Mouse (Mus musculus) monocyte, adult 2 months (primary cell): ENCODE measurements around the gene Gnpat.
A peak's percentile ranks its signal among the peaks of the same experiment; 100 is the strongest.
"Not testable (repeated sequence)": the region's sequence is repeated elsewhere in the genome, so short reads cannot be mapped to it uniquely, and the experiment has no call there.

Experiments
- DNase-seq, 2 experiments: peaks; one replicate each; pipeline ENCODE4 v3.0.0; 2022; ENCODE audit warnings: low spot score in 2 of 2, low read depth in 1 of 2

Gene Gnpat

GRCm38 (mm10) chr8:124841775-124842174 lies 21.1 kb upstream of the Gnpat start:
- no peak for DNase-seq

DNA sequence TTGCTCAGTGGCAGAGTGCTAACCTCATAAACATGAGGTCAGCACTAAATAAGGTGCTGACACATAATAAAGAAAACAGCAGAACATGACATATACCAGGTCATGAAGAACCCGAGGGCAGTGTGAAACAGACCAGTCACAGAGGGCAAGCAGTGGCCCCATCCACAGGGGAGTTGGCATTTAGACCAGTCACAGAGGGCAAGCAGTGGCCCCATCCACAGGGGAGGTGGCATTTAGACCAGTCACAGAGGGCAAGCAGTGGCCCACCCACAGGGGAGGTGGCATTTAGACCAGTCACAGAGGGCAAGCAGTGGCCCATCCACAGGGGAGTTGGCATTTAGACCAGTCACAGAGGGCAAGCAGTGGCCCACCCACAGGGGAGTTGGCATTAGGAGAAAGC lies 19.9 kb upstream of the Gnpat start:
- not testable (repeated sequence) for DNase-seq

GRCm38 (mm10) chr8:124845131-124845530 lies 17.7 kb upstream of the Gnpat start:
- DNase-seq = no peak

DNA sequence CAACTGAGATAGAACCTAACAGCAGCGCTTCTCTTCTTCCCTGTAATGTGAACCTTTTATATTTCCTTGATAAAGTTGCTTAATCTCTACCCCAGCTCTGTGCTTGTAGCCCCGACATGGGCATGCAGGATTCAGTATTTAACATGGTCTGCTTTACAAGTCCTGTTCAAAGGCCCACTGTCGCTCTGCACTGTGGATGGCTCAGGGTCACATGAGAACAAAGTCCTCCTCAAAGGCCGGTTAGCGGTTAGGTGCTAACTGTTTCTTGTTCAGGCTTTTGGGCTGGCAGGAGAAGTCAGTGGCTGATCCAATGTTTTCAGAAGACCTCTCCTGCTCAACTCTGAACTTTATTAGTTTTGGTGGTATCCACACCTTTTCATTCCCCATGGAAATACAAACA lies 17.3 kb upstream of the Gnpat start:
- DNase-seq = no peak

DNA sequence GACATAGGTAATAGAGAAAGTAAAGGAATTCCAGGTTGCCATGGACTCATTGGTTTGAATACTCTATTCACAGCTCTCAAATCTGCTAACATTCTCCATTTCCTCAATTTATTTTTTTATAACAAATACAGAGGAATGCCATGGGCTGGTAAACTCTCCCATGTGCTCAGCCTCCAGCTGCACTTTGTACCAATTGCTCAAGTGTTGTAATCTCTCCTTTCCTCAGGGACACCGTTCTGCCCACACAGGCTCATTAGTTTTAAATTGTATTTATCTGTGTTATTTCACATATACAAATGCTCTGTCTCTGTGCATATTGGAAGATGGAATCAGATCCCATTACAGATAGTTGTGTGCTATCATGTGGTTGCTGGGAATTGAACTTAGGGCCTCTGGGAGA lies 9.3 kb upstream of the Gnpat start:
- DNase-seq = no peak

GRCm38 (mm10) chr8:124859466-124859865 lies 3.4 kb upstream of the Gnpat start:
- DNase-seq = no peak

- no peak for DNase-seq
These were observed 2.6 kb upstream of the Gnpat start for GRCm38 (mm10) chr8:124860188-124860587.

DNA sequence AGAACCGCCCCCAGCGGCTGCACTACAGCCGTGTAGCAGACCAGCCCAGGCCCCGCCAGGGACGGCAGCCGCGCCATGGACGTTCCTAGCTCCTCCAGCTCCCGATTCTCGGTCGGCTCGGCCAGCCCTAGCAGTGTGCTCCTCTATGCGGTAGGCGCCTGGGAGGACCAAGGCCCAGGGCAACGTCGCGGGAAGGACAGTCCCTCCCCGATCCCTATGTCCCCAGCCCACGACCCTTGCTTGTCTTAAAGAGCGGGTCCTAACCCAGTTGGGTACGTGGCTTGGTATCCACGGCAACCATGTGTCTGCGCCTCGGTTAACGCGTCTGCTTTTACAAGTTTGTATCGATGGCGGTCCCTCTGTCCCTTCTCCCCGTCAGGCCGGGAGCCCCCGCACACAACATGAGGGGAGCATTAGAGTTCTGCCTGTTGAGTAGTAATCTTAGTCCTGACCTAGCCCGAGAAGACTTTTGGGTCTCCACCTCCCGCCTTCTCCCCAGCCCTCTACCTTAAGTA lies 387 bp downstream of the Gnpat start:
- no peak for DNase-seq

DNA sequence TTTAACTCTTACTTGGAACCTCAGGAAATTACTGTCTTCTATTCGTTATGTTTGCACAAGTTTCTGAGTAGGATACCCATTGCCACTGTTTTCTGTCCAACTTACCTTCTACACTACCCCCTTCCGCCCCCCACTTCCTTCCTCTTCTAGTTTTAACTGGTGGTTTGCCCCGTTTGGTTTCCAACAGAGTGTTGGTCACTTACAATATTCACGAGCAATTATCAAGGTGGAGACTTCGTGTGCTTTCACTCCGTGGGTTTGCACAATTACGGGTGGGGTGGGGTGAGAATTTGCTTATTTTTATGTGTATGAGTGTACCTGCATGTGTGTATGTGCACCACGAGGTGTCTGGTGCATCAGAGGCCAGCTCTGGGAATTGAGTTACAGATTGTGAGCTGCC lies 896 bp downstream of the Gnpat start:
- DNase-seq = no peak

DNA sequence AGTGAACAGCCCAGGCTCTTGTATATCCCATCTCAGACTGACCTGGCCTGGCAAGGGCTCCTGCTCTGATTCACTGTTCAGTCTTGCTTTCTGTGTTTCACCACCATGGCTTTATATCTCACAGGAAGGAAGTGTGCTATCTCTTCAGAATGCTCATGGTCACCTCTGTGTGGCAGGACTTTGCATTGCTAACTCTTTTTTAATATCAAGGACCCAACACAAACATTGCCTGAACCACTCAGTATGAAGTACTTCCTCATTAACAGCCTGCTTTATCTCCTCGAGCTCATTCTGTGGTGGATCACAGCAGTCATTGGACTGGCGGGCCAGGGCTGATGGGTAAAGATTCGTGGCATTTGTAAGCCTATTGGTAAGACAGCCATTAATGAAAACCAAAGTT lies 3.8 kb downstream of the Gnpat start:
- no peak for DNase-seq

GRCm38 (mm10) chr8:124867126-124867525 lies 4.3 kb downstream of the Gnpat start:
- no peak for DNase-seq

DNA sequence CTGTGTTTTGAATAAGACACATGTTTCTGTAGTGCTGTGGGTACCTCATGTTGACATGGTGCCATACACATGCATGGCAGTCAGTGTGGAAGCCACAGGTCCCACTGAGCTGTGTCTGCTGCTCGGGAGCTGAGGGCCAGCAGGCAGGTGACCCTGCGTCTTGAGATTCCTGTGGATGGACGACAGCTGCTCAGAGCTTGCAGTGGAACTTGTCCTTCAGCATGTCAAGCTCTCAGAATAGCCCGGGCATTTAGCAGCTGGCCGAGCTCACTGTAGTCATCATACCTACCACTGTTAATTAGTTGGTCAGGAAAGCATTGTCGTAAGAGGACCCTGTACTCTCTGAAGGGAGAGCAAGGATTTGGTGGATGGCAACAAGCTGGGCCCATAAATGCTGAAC lies 6.9 kb downstream of the Gnpat start:
- no peak for DNase-seq

DNA sequence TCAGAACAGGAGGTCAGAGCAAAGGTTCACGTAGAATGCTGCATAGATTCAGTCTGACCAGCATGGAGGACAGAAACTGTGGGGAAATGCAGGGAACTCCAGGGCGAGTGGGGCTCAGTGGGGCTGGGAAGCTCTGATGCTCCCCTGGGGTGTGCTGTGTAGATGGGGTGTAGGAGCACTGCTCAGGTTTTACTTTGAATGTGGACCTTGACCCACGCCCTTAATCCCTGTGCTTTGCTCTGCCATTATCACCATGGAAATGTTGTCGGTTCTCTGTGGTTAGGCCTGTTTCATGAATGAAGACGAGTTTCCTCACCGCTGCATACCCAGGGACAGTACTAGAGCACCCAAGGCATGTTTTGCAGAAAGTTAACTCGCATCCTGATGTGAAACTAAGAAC lies 8.6 kb downstream of the Gnpat start:
- DNase-seq = no peak

GRCm38 (mm10) chr8:124872081-124872480 lies 9.2 kb downstream of the Gnpat start:
- DNase-seq = no peak

DNA sequence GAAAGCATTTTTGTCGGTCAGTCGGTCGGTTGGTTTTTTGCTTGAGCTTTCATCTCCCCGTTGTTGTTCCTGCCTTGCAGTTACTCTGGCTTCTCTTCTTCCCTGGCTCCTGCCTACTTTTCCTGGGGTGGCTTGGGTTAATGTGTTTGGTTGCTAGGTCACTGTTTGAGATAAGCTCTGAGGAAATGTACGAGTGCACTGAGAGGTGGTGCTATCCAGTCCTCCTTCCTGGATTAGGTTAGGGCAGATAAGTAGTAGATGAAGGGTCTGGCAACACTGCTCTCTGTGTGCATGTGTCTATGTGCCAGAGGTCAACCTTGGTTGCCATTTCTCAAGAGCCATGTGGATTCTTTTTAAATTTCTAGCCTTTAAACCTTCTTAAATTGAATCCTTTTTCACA lies 9.9 kb downstream of the Gnpat start:
- DNase-seq = no peak

DNA sequence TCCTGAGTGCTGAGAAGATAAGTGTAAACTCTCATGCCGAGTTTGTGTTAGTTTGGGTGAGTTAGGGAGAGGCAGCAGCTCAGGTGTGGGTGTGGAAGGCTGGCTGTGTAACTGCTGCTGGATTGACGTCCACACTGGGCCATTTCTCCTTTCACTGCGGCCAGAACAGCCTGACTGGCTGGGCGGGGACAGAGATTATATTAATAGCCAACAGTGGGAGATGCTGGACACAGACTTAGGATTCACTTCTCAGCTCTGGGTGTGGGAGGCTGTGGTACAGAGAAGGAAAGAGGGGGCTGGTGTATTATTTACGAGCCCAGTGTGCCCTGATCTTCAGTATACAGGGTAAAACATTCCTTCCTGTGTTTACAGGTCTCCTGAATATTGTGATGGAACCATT lies 15.3 kb downstream of the Gnpat start:
- DNase-seq = no peak

GRCm38 (mm10) chr8:124878946-124879526 lies 16.2 kb downstream of the Gnpat start:
- DNase-seq = no peak

DNA sequence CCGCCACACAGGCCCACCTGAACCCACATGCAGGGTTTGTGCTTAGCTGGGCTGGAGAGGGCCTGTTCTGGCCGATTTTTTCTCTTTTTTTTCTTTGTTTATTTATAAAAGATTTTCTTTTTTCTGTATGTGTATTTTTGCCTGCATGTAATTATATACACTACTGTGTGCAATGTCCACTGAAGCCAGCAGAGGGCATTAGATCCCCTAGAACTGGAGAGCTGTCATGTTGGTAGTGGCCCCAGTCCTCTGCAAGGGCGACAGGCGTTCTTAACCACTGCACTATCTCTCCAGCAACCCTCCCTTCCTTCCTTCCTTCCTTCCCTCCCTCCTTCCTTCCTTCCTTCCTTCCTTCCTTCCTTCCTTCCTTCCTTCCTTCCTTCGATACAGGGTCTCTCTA lies 25.6 kb downstream of the Gnpat start:
- no peak for DNase-seq

DNA sequence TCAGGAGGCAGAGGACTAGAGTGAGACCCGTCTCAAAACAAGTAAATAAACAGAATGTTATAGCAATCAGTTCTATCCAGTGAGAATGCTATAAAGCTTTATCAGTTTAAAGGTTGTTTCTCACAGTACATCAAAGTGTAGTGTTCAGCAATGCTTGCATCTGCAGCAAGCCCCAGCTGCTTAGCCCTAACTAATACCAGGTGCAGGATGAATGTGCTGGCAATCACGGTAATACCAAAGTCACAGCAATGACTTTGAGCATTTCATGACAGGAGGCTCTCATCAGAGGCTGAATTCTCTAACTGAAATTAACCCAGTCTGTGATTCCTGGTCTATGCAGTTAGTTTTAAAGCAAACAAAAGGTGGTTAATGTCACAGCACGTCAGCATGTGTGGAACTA lies 29.8 kb downstream of the Gnpat start:
- no peak for DNase-seq

DNA sequence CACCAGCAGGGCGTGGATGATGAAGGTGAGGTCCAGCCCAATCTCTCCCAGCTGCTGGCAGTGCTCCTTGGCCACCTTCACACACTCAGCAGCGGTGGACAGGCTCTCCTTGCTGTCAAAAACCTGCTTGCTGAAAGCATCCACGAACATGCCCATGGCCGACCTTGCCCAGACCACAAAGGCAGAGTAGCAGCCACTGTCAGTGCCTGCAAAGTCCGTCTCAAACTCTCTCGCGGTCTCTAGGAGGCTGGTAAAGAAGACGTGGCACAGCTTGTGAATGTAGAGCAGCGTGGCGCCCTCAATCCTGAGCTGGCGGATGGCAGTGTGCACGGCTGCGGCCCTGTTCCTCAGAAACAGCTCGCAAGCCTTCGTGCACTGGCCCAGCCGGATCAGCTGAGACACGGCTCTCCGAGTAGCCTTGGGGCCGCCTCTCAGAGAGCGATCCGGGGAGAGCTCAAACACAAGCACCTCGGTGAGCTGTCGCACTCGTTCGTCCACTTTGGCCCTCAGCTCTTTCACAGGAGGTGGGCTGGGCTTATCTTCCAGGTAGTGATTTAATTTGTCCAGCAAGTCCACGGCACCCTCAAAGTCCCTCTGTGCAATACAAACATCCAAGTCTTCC lies 33.3 kb downstream of the Gnpat start:
- no peak for DNase-seq

- peak in 1 of 2 experiments; percentile 42 for DNase-seq
These were observed 34.0 kb downstream of the Gnpat start for GRCm38 (mm10) chr8:124896632-124897385.
